Mouse (Mus musculus): ENCODE data around the gene Trnt1. TPM values are rescaled to one million over a fixed set of nuclear protein-coding genes. Genes with fewer than 3 reads are reported as not detected.

Trnt1 gene
- polyA plus RNA-seq, 1 experiment = 19.1 TPM

DNA sequence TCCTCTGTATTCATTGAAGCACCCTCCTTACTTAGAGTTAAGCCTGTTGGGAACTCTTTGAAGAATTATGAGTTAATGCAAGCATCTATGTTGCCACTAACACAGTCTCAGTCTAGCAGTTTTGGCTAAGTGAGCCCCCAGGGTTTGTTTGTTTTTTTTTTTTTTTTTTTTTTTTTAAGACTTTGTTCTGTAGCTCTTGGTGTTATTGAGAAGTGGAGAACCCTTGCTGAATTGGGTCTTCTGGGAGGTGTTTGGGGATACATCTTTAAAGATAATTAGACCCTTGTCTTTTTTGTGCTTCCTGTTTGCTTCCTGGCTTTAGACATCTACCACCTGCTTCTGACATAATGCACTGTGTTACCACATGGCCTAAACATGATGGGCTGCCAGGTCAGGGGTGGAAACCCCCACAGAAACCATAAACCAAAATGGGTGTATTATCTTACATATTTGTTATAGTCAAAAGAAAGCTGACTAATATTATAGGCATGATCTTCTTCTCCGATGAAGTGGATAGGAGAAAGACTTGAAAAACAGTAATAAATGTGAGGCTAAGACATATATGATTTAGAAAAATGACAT lies 28.6 kb upstream of the Trnt1 start:
- TF ChIP-seq POLR2A (IDR thresholded peaks at IDR 0.05; ENCODE audit: control insufficient read depth, low read depth, low read length) (no peak), CTCF (IDR thresholded peaks at IDR 0.05; ENCODE audit: control insufficient read depth, insufficient read depth, insufficient replicate concordance, low read depth, low read length) (no peak)
- H3K27ac ChIP-seq (ENCODE audit: control insufficient read depth, insufficient read depth, low read depth, low read length) = no peak overlapping the region
- no peaks in the 10 kb centered on the region for H3K36me3 ChIP-seq (ENCODE audit: control insufficient read depth, insufficient read depth, low read length)
- no peak overlapping the region for H3K4me3 ChIP-seq (ENCODE audit: control insufficient read depth, low read depth, low read length)
- H3K4me1 ChIP-seq (ENCODE audit: control insufficient read depth, insufficient read depth, low read length) = no peaks in the 10 kb centered on the region
- H3K27me3 ChIP-seq (ENCODE audit: control insufficient read depth, insufficient read depth, low read length) = no peaks in the 10 kb centered on the region

DNA sequence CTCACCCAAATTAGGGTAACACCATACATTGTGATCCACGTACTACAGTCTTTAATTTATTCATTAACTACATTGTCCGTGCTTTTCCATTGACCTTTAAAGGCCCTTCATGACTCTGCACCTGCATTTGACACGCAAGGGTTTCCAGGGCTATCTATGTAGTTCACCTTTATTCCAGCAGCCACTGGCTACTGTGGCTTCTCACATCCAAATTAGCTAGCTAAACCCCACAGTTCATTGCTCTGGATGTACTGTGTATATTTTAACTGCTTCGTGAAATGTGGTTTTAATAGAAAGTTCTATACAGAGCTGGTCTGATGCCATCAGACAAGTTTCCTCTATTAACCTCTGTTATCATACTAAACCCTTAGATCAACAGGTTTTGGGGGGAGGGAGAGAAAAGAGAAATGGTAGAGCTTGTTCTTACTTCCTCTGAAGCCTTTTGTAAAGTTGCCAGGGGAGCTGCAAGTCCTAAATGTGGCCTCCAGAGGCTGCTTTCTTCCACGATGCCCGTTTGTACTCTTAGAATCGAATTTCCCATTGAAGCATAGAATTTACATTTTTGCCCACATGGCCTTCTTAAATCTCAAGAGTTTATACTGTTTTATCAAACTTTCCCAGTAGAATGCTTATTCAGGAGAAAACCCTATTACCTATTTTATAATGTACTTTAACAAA lies 25.2 kb upstream of the Trnt1 start:
- no peaks in the 10 kb centered on the region for H3K27me3 ChIP-seq (ENCODE audit: control insufficient read depth, insufficient read depth, low read length)
- TF ChIP-seq POLR2A (IDR thresholded peaks at IDR 0.05; ENCODE audit: control insufficient read depth, low read depth, low read length) = no peak
- TF ChIP-seq CTCF (IDR thresholded peaks at IDR 0.05; ENCODE audit: control insufficient read depth, insufficient read depth, insufficient replicate concordance, low read depth, low read length) = no peak

DNA sequence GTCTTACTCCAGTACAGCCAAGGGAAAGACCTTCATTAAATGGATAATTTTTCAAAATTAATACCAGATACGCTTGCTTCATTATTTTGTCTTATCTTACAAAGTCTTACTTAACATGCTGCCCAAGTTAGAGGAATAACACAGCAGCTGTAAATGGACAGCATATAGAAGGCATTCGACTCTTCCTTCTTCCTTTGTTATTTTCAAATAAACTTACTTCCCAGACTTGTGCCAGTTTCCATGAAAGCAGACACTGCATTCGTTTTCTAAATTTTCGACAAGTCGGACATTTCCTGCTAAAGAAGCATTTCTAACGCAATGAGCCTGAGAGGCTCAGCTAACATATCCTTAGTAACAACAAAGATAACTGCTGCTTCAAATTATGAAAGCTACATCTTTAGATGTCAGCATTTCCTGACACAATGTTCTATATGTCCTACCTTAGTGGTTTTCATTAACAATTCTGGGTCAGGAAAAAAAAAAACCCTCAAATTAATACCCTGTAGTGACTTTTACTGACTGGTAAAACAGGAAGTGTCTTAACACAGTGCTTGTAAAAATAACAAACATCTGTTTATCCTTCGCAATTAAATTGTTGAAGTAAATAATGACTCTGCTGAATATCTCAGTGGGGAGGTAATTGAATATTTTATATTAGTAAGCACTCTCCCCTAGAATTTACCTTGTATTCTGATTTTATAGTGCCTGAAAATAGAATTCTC lies 23.1 kb upstream of the Trnt1 start:
- TF ChIP-seq POLR2A (IDR thresholded peaks at IDR 0.05; ENCODE audit: control insufficient read depth, low read depth, low read length) (no peak), CTCF (IDR thresholded peaks at IDR 0.05; ENCODE audit: control insufficient read depth, insufficient read depth, insufficient replicate concordance, low read depth, low read length) (no peak)
- no peak overlapping the region for H3K4me3 ChIP-seq (ENCODE audit: control insufficient read depth, low read depth, low read length)
- no peaks in the 10 kb centered on the region for H3K27me3 ChIP-seq (ENCODE audit: control insufficient read depth, insufficient read depth, low read length)
- no peak overlapping the region for H3K27ac ChIP-seq (ENCODE audit: control insufficient read depth, insufficient read depth, low read depth, low read length)
- H3K36me3 ChIP-seq (ENCODE audit: control insufficient read depth, insufficient read depth, low read length) = no peaks in the 10 kb centered on the region
- H3K4me1 ChIP-seq (ENCODE audit: control insufficient read depth, insufficient read depth, low read length) = no peaks in the 10 kb centered on the region

More for the DNA sequence above, 25.2 kb upstream of the Trnt1 start:
- H3K36me3 ChIP-seq (ENCODE audit: control insufficient read depth, insufficient read depth, low read length) = no peaks in the 10 kb centered on the region
- no peaks in the 10 kb centered on the region for H3K4me1 ChIP-seq (ENCODE audit: control insufficient read depth, insufficient read depth, low read length)
- H3K27ac ChIP-seq (ENCODE audit: control insufficient read depth, insufficient read depth, low read depth, low read length) = no peak overlapping the region
- no peak overlapping the region for H3K4me3 ChIP-seq (ENCODE audit: control insufficient read depth, low read depth, low read length)

DNA sequence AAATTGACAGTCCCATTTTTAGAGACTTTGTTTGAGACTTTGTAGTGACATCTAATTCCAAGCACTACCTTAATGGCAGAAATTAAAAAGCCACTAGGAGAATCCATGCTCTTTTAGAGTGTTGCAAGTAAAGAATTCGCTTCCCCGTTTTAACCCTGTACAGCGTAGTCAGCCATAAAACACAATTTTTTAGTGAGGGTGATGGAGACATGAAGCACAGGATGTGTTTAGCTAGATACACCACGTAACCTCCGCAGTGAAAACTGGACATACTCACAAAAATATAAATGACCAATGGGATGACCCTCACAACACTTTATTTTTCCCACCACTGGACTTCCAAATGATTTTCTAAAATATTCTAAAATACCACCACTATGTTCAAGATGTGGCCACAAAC lies 21.7 kb upstream of the Trnt1 start:
- Histone ChIP-seq H3K36me3 (ENCODE audit: control insufficient read depth, insufficient read depth, low read length) (no peaks in the 10 kb centered on the region), H3K4me1 (ENCODE audit: control insufficient read depth, insufficient read depth, low read length) (no peaks in the 10 kb centered on the region), H3K4me3 (ENCODE audit: control insufficient read depth, low read depth, low read length) (no peak overlapping the region), H3K27ac (ENCODE audit: control insufficient read depth, insufficient read depth, low read depth, low read length) (no peak overlapping the region), H3K27me3 (ENCODE audit: control insufficient read depth, insufficient read depth, low read length) (no peaks in the 10 kb centered on the region)
- no peak for TF ChIP-seq CTCF (IDR thresholded peaks at IDR 0.05; ENCODE audit: control insufficient read depth, insufficient read depth, insufficient replicate concordance, low read depth, low read length)
- TF ChIP-seq POLR2A (IDR thresholded peaks at IDR 0.05; ENCODE audit: control insufficient read depth, low read depth, low read length) = no peak

DNA sequence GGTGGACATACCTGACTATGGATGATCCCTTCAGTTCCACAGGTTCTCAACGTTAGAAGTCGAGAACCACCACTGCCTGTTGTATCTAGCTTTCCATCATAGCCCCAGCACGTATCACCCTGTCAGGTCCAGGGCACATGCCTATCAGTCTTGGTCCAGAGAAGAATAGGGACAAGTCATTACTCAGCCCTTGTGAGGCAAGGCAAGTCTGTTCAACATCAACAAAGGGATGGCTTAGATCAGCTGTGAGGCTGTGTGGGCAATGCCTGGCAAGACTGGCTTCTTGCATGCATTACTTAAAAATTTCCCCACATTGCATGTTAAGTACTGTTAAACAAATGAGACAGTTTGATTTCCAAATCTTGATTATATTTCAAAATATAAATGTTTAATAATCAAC lies 21.1 kb upstream of the Trnt1 start:
- Histone ChIP-seq H3K4me3 (ENCODE audit: control insufficient read depth, low read depth, low read length) (no peak overlapping the region), H3K27me3 (ENCODE audit: control insufficient read depth, insufficient read depth, low read length) (no peaks in the 10 kb centered on the region), H3K27ac (ENCODE audit: control insufficient read depth, insufficient read depth, low read depth, low read length) (no peak overlapping the region), H3K36me3 (ENCODE audit: control insufficient read depth, insufficient read depth, low read length) (no peaks in the 10 kb centered on the region), H3K4me1 (ENCODE audit: control insufficient read depth, insufficient read depth, low read length) (no peaks in the 10 kb centered on the region)
- no peak for TF ChIP-seq CTCF (IDR thresholded peaks at IDR 0.05; ENCODE audit: control insufficient read depth, insufficient read depth, insufficient replicate concordance, low read depth, low read length)
- no peak for TF ChIP-seq POLR2A (IDR thresholded peaks at IDR 0.05; ENCODE audit: control insufficient read depth, low read depth, low read length)

DNA sequence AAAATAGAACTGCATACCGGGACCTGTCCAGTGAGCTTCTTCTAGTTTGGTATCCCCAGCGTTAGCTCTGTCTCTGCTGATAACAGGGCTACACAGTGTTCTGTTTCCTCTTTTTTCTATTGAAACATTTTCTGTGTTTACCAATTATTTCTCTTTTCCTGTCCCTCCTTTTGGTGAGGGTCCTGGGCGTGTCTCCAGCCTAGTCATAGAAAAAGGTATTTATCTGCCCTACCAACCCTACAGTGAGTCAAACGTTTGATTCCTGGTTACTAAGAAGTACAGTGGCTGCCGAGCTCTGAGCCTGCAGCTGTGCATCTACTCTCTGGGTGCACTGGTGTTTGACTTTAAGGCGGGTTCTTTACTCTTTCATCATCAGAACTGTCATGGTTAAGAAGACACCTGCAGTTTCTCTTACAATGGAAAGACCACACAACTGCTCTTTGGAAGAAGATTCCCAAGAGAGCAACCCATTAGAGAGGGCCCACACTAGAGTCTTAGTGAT lies 20.0 kb upstream of the Trnt1 start, which contains the start of gene Il5ra:
Il5ra (minus strand) TSS at position 151 of the 502 bp plus-strand sequence.
- TF ChIP-seq CTCF (IDR thresholded peaks at IDR 0.05; ENCODE audit: control insufficient read depth, insufficient read depth, insufficient replicate concordance, low read depth, low read length) = no peak
- no peak for TF ChIP-seq POLR2A (IDR thresholded peaks at IDR 0.05; ENCODE audit: control insufficient read depth, low read depth, low read length)
- no peak within 1 kb of the TSS for H3K4me3 ChIP-seq (ENCODE audit: control insufficient read depth, low read depth, low read length)
- H3K27ac ChIP-seq (ENCODE audit: control insufficient read depth, insufficient read depth, low read depth, low read length) = no peak within 1 kb of the TSS
- H3K4me1 ChIP-seq (ENCODE audit: control insufficient read depth, insufficient read depth, low read length) = no peaks in the 10 kb centered on the region
- H3K27me3 ChIP-seq (ENCODE audit: control insufficient read depth, insufficient read depth, low read length) = no peaks in the 10 kb centered on the region
- no peaks in the 10 kb centered on the region for H3K36me3 ChIP-seq (ENCODE audit: control insufficient read depth, insufficient read depth, low read length)

DNA sequence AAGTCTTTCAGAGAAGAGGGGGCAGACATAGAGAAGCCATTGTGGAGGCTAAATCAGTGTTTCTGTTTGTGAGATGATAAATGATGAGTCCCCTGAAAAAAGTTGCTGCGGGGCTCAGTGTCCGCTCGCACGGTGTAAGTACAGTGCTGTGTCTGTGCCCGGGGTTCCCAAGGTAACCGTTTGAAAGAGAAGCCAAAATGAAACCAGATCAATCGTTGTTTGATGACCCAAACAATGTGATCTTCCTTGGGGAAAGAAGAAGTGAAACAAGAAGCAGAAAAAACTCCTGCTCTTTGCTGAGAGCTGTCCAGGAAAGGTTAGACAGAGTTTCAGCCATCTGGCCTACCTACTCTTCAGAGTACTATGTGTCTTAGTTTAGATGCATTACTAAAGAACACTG lies 18.6 kb upstream of the Trnt1 start:
- H3K4me3 ChIP-seq (ENCODE audit: control insufficient read depth, low read depth, low read length) = no peak overlapping the region
- H3K27ac ChIP-seq (ENCODE audit: control insufficient read depth, insufficient read depth, low read depth, low read length) = no peak overlapping the region
- H3K27me3 ChIP-seq (ENCODE audit: control insufficient read depth, insufficient read depth, low read length) = no peaks in the 10 kb centered on the region
- H3K4me1 ChIP-seq (ENCODE audit: control insufficient read depth, insufficient read depth, low read length) = no peaks in the 10 kb centered on the region
- no peak for TF ChIP-seq POLR2A (IDR thresholded peaks at IDR 0.05; ENCODE audit: control insufficient read depth, low read depth, low read length)
- no peak for TF ChIP-seq CTCF (IDR thresholded peaks at IDR 0.05; ENCODE audit: control insufficient read depth, insufficient read depth, insufficient replicate concordance, low read depth, low read length)
- H3K36me3 ChIP-seq (ENCODE audit: control insufficient read depth, insufficient read depth, low read length) = no peaks in the 10 kb centered on the region
